Mouse (Mus musculus) intestine, embryonic 14.5 days (tissue): Measurements from ENCODE around the gene Rp9. TPM values are rescaled to one million over a fixed set of nuclear protein-coding genes. Genes with fewer than 3 reads are reported as not detected.

Experiments
- polyA plus RNA-seq: library from polyadenylated mRNA; unstranded; fragments of >200 nt; fragmentation: Nextera tagmentation; extraction: Ambion mirVana; gene quantifications from 2 replicates; pipeline ENCODE4 v1.2.1, GENCODE M21; 2014

The Rp9 gene
- polyA plus RNA-seq, 1 experiment from 2014 or later: 82.2 TPM

Other genes with a start within 250 kb of the Rp9 start
- gene Zfp809, start 244.0 kb downstream of the Rp9 start, polyA plus RNA-seq: 23.8 and 24.5 TPM in 2 replicates
- 5.8 and 5.9 TPM in 2 replicates for gene Zfp599, start 209.8 kb downstream of the Rp9 start, polyA plus RNA-seq
- 19.0 and 19.4 TPM in 2 replicates for gene Zfp810, start 162.1 kb downstream of the Rp9 start, polyA plus RNA-seq
- 55.7 and 61.4 TPM in 2 replicates for gene Anln, start 80.6 kb downstream of the Rp9 start, polyA plus RNA-seq
- 5.3 and 5.9 TPM in 2 replicates for gene 9530077C05Rik, start 58.2 kb downstream of the Rp9 start, polyA plus RNA-seq
- not detected in 2 replicates for gene Gm17545, start 15.5 kb downstream of the Rp9 start, polyA plus RNA-seq
- 14.2 and 18.6 TPM in 2 replicates for gene Bbs9, start 6.0 kb upstream of the Rp9 start, polyA plus RNA-seq